Mouse (Mus musculus): ENCODE measurements around the gene Cfb. TPM values are rescaled to one million over a fixed set of nuclear protein-coding genes. Genes with fewer than 3 reads are reported as not detected.

Gene Cfb
- polyA plus RNA-seq, 1 experiment from 2014 or later, result 6.7 TPM

- 74% methylated on average over 12 of the region's 12 CpGs for WGBS
- H3K4me3 ChIP-seq (ENCODE audit: low read depth, low read length), result 0 out of 2 replicates have a peak overlapping the region, but pooled peaks have one; percentile 82
Measured at GRCm38 (mm10) chr17:34893072-34893824, 30.9 kb upstream of the Cfb start.

DNA sequence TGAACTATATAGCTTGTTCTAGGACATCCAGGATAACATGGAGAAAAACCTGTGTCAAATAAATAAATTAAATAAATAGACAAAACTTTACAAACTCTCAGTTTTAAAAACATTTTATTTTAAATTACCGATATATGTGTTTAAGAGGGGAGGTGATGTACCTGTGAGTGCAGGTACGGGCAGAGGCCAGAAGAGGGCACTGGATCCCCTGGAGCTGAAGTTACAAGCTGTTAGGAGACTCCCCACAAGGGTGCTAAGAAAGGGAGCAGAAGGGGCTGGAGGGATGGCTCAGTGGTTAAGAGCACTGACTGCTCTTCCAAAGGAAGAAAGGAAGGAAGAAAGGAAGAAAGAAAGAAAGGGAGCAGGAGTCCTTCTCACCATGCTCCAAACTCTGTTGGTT, 29.1 kb upstream of the Cfb start:
- Histone ChIP-seq H3K4me1 (ENCODE audit: control insufficient read depth, insufficient read depth, low read length) (peaks cover 14% of the 10 kb centered on the region), H3K4me2 (replicated peaks; ENCODE audit: low read depth, low read length) (no peak overlapping the region), H3K27me3 (ENCODE audit: control insufficient read depth, insufficient read depth, low read length) (no peaks in the 10 kb centered on the region), H3K27ac (ENCODE audit: low read length) (no peak overlapping the region), H3K9ac (replicated peaks; ENCODE audit: low read depth, low read length) (no peak overlapping the region), H3K36me3 (ENCODE audit: control insufficient read depth, insufficient read depth, low read length) (no peaks in the 10 kb centered on the region; the same call in 1 of the 2 replicates), H3K4me3 (ENCODE audit: low read depth, low read length) (no peak overlapping the region), H3K9me3 (ENCODE audit: control insufficient read depth, low read depth, low read length) (no peaks in the 10 kb centered on the region)
- no peak for ATAC-seq (ENCODE audit: insufficient number of reproducible peaks, insufficient read depth, low FRiP score, low read depth)
- WGBS, result 97% methylated on average over 2 of the region's 2 CpGs

More at GRCm38 (mm10) chr17:34893072-34893824, 30.9 kb upstream of the Cfb start:
- peak overlapping the region; percentile 84 for H3K4me2 ChIP-seq (replicated peaks; ENCODE audit: low read depth, low read length)
- no peak for ATAC-seq (ENCODE audit: insufficient number of reproducible peaks, insufficient read depth, low FRiP score, low read depth)
- no peak overlapping the region for H3K9ac ChIP-seq (replicated peaks; ENCODE audit: low read depth, low read length)
- no peaks in the 10 kb centered on the region; the same call in 1 of the 2 replicates for H3K36me3 ChIP-seq (ENCODE audit: control insufficient read depth, insufficient read depth, low read length)
- H3K27ac ChIP-seq (ENCODE audit: low read length), result peak overlapping the region; percentile 83
- no peaks in the 10 kb centered on the region for H3K9me3 ChIP-seq (ENCODE audit: control insufficient read depth, low read depth, low read length)
- peaks cover 22% of the 10 kb centered on the region for H3K4me1 ChIP-seq (ENCODE audit: control insufficient read depth, insufficient read depth, low read length)
- no peaks in the 10 kb centered on the region for H3K27me3 ChIP-seq (ENCODE audit: control insufficient read depth, insufficient read depth, low read length)

DNA sequence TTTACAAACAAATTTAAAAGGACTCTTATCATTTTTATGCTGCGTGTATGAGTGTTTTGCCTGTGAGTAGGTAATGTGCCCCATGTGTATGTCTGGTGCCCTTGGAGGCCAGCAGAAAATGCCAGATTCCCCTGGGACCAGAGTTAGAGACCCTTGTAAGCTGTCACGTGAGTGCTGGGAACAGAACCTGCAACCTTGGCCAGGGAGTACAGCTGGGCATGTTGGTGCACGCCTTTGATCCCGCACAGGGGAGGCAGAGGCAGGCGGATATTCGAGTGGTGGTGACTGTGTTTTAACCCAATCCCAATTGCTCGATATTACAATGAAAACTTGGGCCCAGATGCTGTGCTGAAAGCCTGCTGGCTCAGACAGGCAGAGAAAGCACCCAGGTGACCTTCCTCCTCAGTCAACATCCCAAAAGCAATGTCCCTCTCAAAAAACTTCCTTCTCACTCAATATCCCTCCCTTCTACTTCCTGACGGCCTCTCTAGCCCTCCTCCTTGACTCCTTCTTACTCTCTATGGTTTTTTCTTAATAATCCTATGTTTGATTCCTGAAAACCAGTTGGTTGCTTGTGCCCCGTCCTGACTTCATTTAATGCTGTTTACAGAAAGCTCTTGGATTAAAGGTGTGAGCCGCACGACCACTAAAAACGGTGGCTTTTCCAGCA, 27.9 kb upstream of the Cfb start:
- Histone ChIP-seq H3K9me3 (ENCODE audit: control insufficient read depth, low read depth, low read length) (no peaks in the 10 kb centered on the region), H3K27me3 (ENCODE audit: control insufficient read depth, insufficient read depth, low read length) (no peaks in the 10 kb centered on the region), H3K4me1 (ENCODE audit: control insufficient read depth, insufficient read depth, low read length) (peaks cover 7% of the 10 kb centered on the region), H3K9ac (replicated peaks; ENCODE audit: low read depth, low read length) (no peak overlapping the region), H3K27ac (ENCODE audit: low read length) (no peak overlapping the region), H3K36me3 (ENCODE audit: control insufficient read depth, insufficient read depth, low read length) (no peaks in the 10 kb centered on the region), H3K4me2 (replicated peaks; ENCODE audit: low read depth, low read length) (no peak overlapping the region), H3K4me3 (ENCODE audit: low read depth, low read length) (no peak overlapping the region)
- no peak for ATAC-seq (ENCODE audit: insufficient number of reproducible peaks, insufficient read depth, low FRiP score, low read depth)
- 83% methylated on average over 12 of the region's 12 CpGs for WGBS

- no peaks in the 10 kb centered on the region for H3K4me1 ChIP-seq (ENCODE audit: control insufficient read depth, insufficient read depth, low read length)
- H3K4me2 ChIP-seq (replicated peaks; ENCODE audit: low read depth, low read length), result no peak overlapping the region
- H3K4me3 ChIP-seq (ENCODE audit: low read depth, low read length), result no peak overlapping the region
- no peaks in the 10 kb centered on the region for H3K9me3 ChIP-seq (ENCODE audit: control insufficient read depth, low read depth, low read length)
- 83% methylated on average over 5 of the region's 5 CpGs for WGBS
- H3K36me3 ChIP-seq (ENCODE audit: control insufficient read depth, insufficient read depth, low read length), result no peaks in the 10 kb centered on the region
- H3K27me3 ChIP-seq (ENCODE audit: control insufficient read depth, insufficient read depth, low read length), result no peaks in the 10 kb centered on the region
- H3K27ac ChIP-seq (ENCODE audit: low read length), result no peak overlapping the region
- ATAC-seq (ENCODE audit: insufficient number of reproducible peaks, insufficient read depth, low FRiP score, low read depth), result no peak
- no peak overlapping the region for H3K9ac ChIP-seq (replicated peaks; ENCODE audit: low read depth, low read length)
Measured at GRCm38 (mm10) chr17:34887942-34888341, 25.6 kb upstream of the Cfb start.

GRCm38 (mm10) chr17:34885615-34886014, 23.3 kb upstream of the Cfb start:
- 78% methylated on average over 3 of the region's 3 CpGs for WGBS
- Histone ChIP-seq H3K36me3 (ENCODE audit: control insufficient read depth, insufficient read depth, low read length) (no peaks in the 10 kb centered on the region), H3K9me3 (ENCODE audit: control insufficient read depth, low read depth, low read length) (no peaks in the 10 kb centered on the region)

DNA sequence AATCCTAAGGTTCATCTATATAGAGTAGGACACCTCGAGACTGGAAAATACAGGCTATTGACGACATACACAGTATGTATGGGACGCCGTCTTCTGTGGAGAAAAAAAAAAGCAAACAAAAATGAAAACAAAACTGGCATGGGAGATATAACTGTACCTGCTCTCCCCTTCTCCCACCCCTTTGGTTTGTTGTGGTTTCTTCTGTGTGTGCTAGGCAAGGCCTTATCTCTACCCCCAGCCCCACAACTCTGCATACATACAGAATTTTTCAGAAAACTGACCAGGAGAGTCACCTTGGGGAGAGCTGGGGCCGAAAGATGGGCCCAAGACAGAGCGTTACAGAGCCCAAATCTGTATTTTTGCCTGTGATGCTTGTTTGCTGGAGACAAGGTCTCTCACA, 22.4 kb upstream of the Cfb start:
- ATAC-seq (ENCODE audit: insufficient number of reproducible peaks, insufficient read depth, low FRiP score, low read depth), result no peak
- H3K9ac ChIP-seq (replicated peaks; ENCODE audit: low read depth, low read length), result no peak overlapping the region
- no peaks in the 10 kb centered on the region for H3K27me3 ChIP-seq (ENCODE audit: control insufficient read depth, insufficient read depth, low read length)
- H3K27ac ChIP-seq (ENCODE audit: low read length), result no peak overlapping the region
- H3K4me1 ChIP-seq (ENCODE audit: control insufficient read depth, insufficient read depth, low read length), result no peaks in the 10 kb centered on the region
- 82% methylated on average over 6 of the region's 6 CpGs for WGBS
- no peaks in the 10 kb centered on the region for H3K9me3 ChIP-seq (ENCODE audit: control insufficient read depth, low read depth, low read length)
- H3K4me3 ChIP-seq (ENCODE audit: low read depth, low read length), result no peak overlapping the region
- no peak overlapping the region for H3K4me2 ChIP-seq (replicated peaks; ENCODE audit: low read depth, low read length)
- no peaks in the 10 kb centered on the region for H3K36me3 ChIP-seq (ENCODE audit: control insufficient read depth, insufficient read depth, low read length)

More at GRCm38 (mm10) chr17:34885615-34886014, 23.3 kb upstream of the Cfb start:
- no peak overlapping the region for H3K4me3 ChIP-seq (ENCODE audit: low read depth, low read length)
- no peak for ATAC-seq (ENCODE audit: insufficient number of reproducible peaks, insufficient read depth, low FRiP score, low read depth)
- H3K27ac ChIP-seq (ENCODE audit: low read length), result no peak overlapping the region
- H3K4me2 ChIP-seq (replicated peaks; ENCODE audit: low read depth, low read length), result no peak overlapping the region
- H3K4me1 ChIP-seq (ENCODE audit: control insufficient read depth, insufficient read depth, low read length), result no peaks in the 10 kb centered on the region
- no peak overlapping the region for H3K9ac ChIP-seq (replicated peaks; ENCODE audit: low read depth, low read length)
- H3K27me3 ChIP-seq (ENCODE audit: control insufficient read depth, insufficient read depth, low read length), result no peaks in the 10 kb centered on the region

DNA sequence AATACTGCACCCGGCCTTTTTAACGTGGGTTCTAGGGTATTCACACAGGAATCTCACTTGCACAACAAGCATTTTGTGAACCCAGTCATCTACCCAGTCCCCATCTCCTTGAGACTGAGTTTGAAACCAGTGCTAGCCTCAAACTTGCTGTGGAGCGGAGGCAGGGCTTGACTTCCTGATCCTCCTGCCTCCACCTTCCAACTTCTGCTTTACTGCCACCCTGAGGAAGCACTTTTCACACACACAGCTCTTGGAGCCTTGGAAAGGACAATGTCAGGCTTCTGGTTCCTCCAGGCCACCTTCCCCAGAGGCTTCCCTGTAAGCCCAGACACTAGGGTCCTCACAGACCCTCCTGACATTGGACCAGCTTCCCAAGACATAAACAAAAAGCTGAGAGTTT, 21.0 kb upstream of the Cfb start:
- Histone ChIP-seq H3K4me2 (replicated peaks; ENCODE audit: low read depth, low read length) (no peak overlapping the region), H3K9ac (replicated peaks; ENCODE audit: low read depth, low read length) (no peak overlapping the region), H3K27ac (ENCODE audit: low read length) (no peak overlapping the region), H3K9me3 (ENCODE audit: control insufficient read depth, low read depth, low read length) (no peaks in the 10 kb centered on the region), H3K4me3 (ENCODE audit: low read depth, low read length) (no peak overlapping the region), H3K36me3 (ENCODE audit: control insufficient read depth, insufficient read depth, low read length) (no peaks in the 10 kb centered on the region), H3K4me1 (ENCODE audit: control insufficient read depth, insufficient read depth, low read length) (0 out of 2 replicates have a peak, but pooled peaks cover 3% of the 10 kb centered on the region), H3K27me3 (ENCODE audit: control insufficient read depth, insufficient read depth, low read length) (no peaks in the 10 kb centered on the region)
- no peak for ATAC-seq (ENCODE audit: insufficient number of reproducible peaks, insufficient read depth, low FRiP score, low read depth)
- 67% methylated on average over 3 of the region's 3 CpGs for WGBS

DNA sequence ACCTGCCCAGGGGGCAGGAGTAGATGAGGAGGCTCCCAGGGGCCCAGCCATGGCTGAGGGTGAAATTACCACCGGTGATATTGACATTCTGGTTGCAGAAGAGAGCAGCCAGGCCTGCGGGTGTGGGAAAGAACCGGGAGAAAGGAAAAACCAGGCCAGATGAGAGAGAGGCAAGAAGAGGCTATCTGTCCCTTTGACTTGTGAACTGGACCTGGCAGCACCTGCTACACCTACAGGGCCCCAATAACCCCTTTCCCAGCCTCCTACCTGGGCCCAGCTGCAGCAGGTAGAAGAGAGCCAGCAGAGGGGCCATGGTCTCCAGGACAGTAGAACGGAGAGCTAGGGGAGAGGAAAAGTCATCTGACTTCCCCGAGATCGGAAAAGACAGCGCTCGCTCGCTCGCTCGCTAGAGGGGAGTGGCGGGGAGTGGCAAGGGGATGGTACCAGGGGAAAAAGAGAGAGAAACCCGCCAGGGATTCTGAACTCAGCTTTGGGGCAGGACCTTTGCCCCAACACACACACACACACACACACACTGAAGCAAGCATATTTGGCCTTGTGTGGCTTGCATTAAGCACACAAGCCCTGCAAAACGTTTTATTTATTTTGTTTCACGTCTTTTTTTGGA, 19.5 kb upstream of the Cfb start, which contains the start of gene Gm20547:
Gene Gm20547, minus strand, starts transcription at position 360 of the 628 bp plus-strand sequence.
- ATAC-seq (ENCODE audit: insufficient number of reproducible peaks, insufficient read depth, low FRiP score, low read depth), result no peak
- H3K9ac ChIP-seq (replicated peaks; ENCODE audit: low read depth, low read length), result no peak within 1 kb of the TSS

More for the DNA sequence above, 19.5 kb upstream of the Cfb start, which contains the start of gene Gm20547:
- Histone ChIP-seq H3K4me3 (ENCODE audit: low read depth, low read length) (no peak within 1 kb of the TSS), H3K4me2 (replicated peaks; ENCODE audit: low read depth, low read length) (0 out of 2 replicates have a peak within 1 kb of the TSS, but pooled peaks have one; percentile 3), H3K9me3 (ENCODE audit: control insufficient read depth, low read depth, low read length) (no peaks in the 10 kb centered on the region), H3K27ac (ENCODE audit: low read length) (no peak within 1 kb of the TSS), H3K4me1 (ENCODE audit: control insufficient read depth, insufficient read depth, low read length) (0 out of 2 replicates have a peak, but pooled peaks cover 3% of the 10 kb centered on the region), H3K27me3 (ENCODE audit: control insufficient read depth, insufficient read depth, low read length) (no peaks in the 10 kb centered on the region), H3K36me3 (ENCODE audit: control insufficient read depth, insufficient read depth, low read length) (no peaks in the 10 kb centered on the region)
- 5% methylated on average over 15 of the region's 15 CpGs for WGBS

All from stomach, embryonic 14.5 days (tissue).